Mouse (Mus musculus): ENCODE measurements around the gene Usp17ld. TPM values are rescaled to one million over a fixed set of nuclear protein-coding genes. Genes with fewer than 3 reads are reported as not detected.

Gene Usp17ld
- not detected for polyA plus RNA-seq (2014; fragmentation: Illumina TruSeq; extraction: RNeasy Lipid Tissue Mini Kit (QIAGEN cat#74804); ENCODE audit: insufficient read depth, low read depth, low replicate concordance)

DNA sequence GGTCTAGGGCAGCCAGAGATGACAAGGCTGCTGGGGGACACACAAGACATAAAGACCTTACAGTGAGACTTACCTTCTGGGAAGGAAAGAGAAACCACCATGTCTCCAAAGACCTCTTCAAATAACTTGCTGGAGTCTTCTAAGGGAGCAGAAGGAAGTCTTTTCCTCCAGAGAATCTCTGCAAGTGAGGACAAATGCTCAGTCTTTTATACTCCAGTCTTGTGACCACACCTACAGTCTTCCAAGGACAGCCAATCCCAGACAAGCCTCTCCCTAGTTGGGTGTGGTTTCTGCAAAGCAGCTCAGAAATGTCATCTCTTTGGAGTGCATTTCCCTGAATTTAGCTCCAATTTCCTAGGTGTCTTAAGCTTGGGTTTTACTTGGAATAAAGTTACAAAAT lies at the start of gene Usp17ld:
Gene Usp17ld, minus strand, starts transcription at position 101 of the 400 bp plus-strand sequence.

DNA sequence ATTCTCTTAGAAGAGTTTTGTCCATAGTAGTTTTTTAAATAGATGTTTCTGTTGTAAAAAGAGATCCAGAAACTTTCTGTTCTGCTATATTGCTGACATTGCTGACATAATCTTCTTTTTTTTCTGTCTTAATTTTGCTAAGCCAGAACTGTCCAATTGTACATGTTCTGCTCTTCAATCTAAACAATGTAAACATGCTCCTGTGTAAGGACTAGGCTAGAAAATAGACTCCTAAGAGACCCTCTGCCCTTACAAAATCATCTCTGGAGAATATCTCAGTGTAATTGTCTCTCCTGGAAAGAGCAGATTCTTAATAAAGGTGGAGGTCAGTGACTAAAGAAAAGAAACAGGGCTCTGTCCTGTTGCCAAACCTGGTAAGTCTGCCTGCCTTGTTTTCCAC lies 35.6 kb downstream of the Usp17ld start, which contains the start of gene Olfr594:
Gene Olfr594, plus strand, starts transcription at position 301 of the 400 bp plus-strand sequence.

DNA sequence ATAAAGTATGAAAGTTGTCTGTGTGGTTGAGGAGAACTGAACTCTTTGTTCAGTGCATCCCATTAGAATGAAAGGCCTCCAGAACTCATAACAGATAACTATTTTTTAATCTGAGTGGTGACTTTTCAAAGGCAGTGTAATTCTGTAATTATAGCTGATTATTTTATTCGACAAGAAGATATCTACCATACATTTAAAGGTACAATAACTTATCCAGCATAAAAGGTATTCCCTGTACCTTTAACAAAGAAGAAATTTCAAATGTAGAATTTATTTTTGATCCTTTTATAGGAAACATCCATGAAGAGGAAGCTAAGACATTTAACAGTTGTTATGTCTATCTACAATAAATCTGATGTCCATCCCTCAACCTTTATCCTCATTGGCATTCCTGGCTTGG lies 40.7 kb downstream of the Usp17ld start, which contains the start of gene Olfr593:
Gene Olfr593, plus strand, starts transcription at position 301 of the 400 bp plus-strand sequence.

Other genes starting within 250 kb of the Usp17ld start
- gene Olfr582, start 214.5 kb downstream of the Usp17ld start, polyA plus RNA-seq (2014; fragmentation: Illumina TruSeq; extraction: RNeasy Lipid Tissue Mini Kit (QIAGEN cat#74804); ENCODE audit: insufficient read depth, low read depth, low replicate concordance): not detected
- not detected for gene Olfr583, start 201.2 kb downstream of the Usp17ld start, polyA plus RNA-seq (2014; fragmentation: Illumina TruSeq; extraction: RNeasy Lipid Tissue Mini Kit (QIAGEN cat#74804); ENCODE audit: insufficient read depth, low read depth, low replicate concordance)
- gene Olfr584, start 170.6 kb downstream of the Usp17ld start, polyA plus RNA-seq (2014; fragmentation: Illumina TruSeq; extraction: RNeasy Lipid Tissue Mini Kit (QIAGEN cat#74804); ENCODE audit: insufficient read depth, low read depth, low replicate concordance): not detected
- not detected for gene Olfr585, start 154.8 kb downstream of the Usp17ld start, polyA plus RNA-seq (2014; fragmentation: Illumina TruSeq; extraction: RNeasy Lipid Tissue Mini Kit (QIAGEN cat#74804); ENCODE audit: insufficient read depth, low read depth, low replicate concordance)
- gene Olfr586, start 126.9 kb downstream of the Usp17ld start, polyA plus RNA-seq (2014; fragmentation: Illumina TruSeq; extraction: RNeasy Lipid Tissue Mini Kit (QIAGEN cat#74804); ENCODE audit: insufficient read depth, low read depth, low replicate concordance): not detected
- gene Olfr588-ps1, start 111.6 kb downstream of the Usp17ld start, polyA plus RNA-seq (2014; fragmentation: Illumina TruSeq; extraction: RNeasy Lipid Tissue Mini Kit (QIAGEN cat#74804); ENCODE audit: insufficient read depth, low read depth, low replicate concordance): not detected
- not detected for gene Olfr589, start 96.1 kb downstream of the Usp17ld start, polyA plus RNA-seq (2014; fragmentation: Illumina TruSeq; extraction: RNeasy Lipid Tissue Mini Kit (QIAGEN cat#74804); ENCODE audit: insufficient read depth, low read depth, low replicate concordance)
- not detected for gene Olfr591, start 74.2 kb downstream of the Usp17ld start, polyA plus RNA-seq (2014; fragmentation: Illumina TruSeq; extraction: RNeasy Lipid Tissue Mini Kit (QIAGEN cat#74804); ENCODE audit: insufficient read depth, low read depth, low replicate concordance)
- gene Olfr592, start 67.7 kb downstream of the Usp17ld start, polyA plus RNA-seq (2014; fragmentation: Illumina TruSeq; extraction: RNeasy Lipid Tissue Mini Kit (QIAGEN cat#74804); ENCODE audit: insufficient read depth, low read depth, low replicate concordance): not detected
- gene Olfr593, start 40.6 kb downstream of the Usp17ld start, polyA plus RNA-seq (2014; fragmentation: Illumina TruSeq; extraction: RNeasy Lipid Tissue Mini Kit (QIAGEN cat#74804); ENCODE audit: insufficient read depth, low read depth, low replicate concordance): not detected
- gene Olfr594, start 35.5 kb downstream of the Usp17ld start, polyA plus RNA-seq (2014; fragmentation: Illumina TruSeq; extraction: RNeasy Lipid Tissue Mini Kit (QIAGEN cat#74804); ENCODE audit: insufficient read depth, low read depth, low replicate concordance): not detected
- not detected for gene Olfr596, start 53.1 kb upstream of the Usp17ld start, polyA plus RNA-seq (2014; fragmentation: Illumina TruSeq; extraction: RNeasy Lipid Tissue Mini Kit (QIAGEN cat#74804); ENCODE audit: insufficient read depth, low read depth, low replicate concordance)
- not detected for gene Olfr597, start 63.8 kb upstream of the Usp17ld start, polyA plus RNA-seq (2014; fragmentation: Illumina TruSeq; extraction: RNeasy Lipid Tissue Mini Kit (QIAGEN cat#74804); ENCODE audit: insufficient read depth, low read depth, low replicate concordance)
- gene Olfr598, start 71.1 kb upstream of the Usp17ld start, polyA plus RNA-seq (2014; fragmentation: Illumina TruSeq; extraction: RNeasy Lipid Tissue Mini Kit (QIAGEN cat#74804); ENCODE audit: insufficient read depth, low read depth, low replicate concordance): not detected
- not detected for gene Olfr599, start 83.4 kb upstream of the Usp17ld start, polyA plus RNA-seq (2014; fragmentation: Illumina TruSeq; extraction: RNeasy Lipid Tissue Mini Kit (QIAGEN cat#74804); ENCODE audit: insufficient read depth, low read depth, low replicate concordance)
- gene Olfr600, start 97.2 kb upstream of the Usp17ld start, polyA plus RNA-seq (2014; fragmentation: Illumina TruSeq; extraction: RNeasy Lipid Tissue Mini Kit (QIAGEN cat#74804); ENCODE audit: insufficient read depth, low read depth, low replicate concordance): not detected
- gene Olfr601, start 110.2 kb upstream of the Usp17ld start, polyA plus RNA-seq (2014; fragmentation: Illumina TruSeq; extraction: RNeasy Lipid Tissue Mini Kit (QIAGEN cat#74804); ENCODE audit: insufficient read depth, low read depth, low replicate concordance): not detected
- not detected for gene Olfr603, start 133.7 kb upstream of the Usp17ld start, polyA plus RNA-seq (2014; fragmentation: Illumina TruSeq; extraction: RNeasy Lipid Tissue Mini Kit (QIAGEN cat#74804); ENCODE audit: insufficient read depth, low read depth, low replicate concordance)
- gene Usp17lc, start 162.6 kb upstream of the Usp17ld start, polyA plus RNA-seq (2014; fragmentation: Illumina TruSeq; extraction: RNeasy Lipid Tissue Mini Kit (QIAGEN cat#74804); ENCODE audit: insufficient read depth, low read depth, low replicate concordance): not detected
- gene Olfr605, start 192.9 kb upstream of the Usp17ld start, polyA plus RNA-seq (2014; fragmentation: Illumina TruSeq; extraction: RNeasy Lipid Tissue Mini Kit (QIAGEN cat#74804); ENCODE audit: insufficient read depth, low read depth, low replicate concordance): not detected
- not detected for gene Olfr606, start 196.5 kb upstream of the Usp17ld start, polyA plus RNA-seq (2014; fragmentation: Illumina TruSeq; extraction: RNeasy Lipid Tissue Mini Kit (QIAGEN cat#74804); ENCODE audit: insufficient read depth, low read depth, low replicate concordance)
- not detected for gene Olfr607, start 211.6 kb upstream of the Usp17ld start, polyA plus RNA-seq (2014; fragmentation: Illumina TruSeq; extraction: RNeasy Lipid Tissue Mini Kit (QIAGEN cat#74804); ENCODE audit: insufficient read depth, low read depth, low replicate concordance)
- gene Olfr608, start 217.4 kb upstream of the Usp17ld start, polyA plus RNA-seq (2014; fragmentation: Illumina TruSeq; extraction: RNeasy Lipid Tissue Mini Kit (QIAGEN cat#74804); ENCODE audit: insufficient read depth, low read depth, low replicate concordance): not detected
- gene Olfr609, start 245.6 kb upstream of the Usp17ld start, polyA plus RNA-seq (2014; fragmentation: Illumina TruSeq; extraction: RNeasy Lipid Tissue Mini Kit (QIAGEN cat#74804); ENCODE audit: insufficient read depth, low read depth, low replicate concordance): not detected

Data from lung, adult 10 weeks (tissue).